Mouse (Mus musculus): ENCODE measurements around the gene Cldn11.

DNA sequence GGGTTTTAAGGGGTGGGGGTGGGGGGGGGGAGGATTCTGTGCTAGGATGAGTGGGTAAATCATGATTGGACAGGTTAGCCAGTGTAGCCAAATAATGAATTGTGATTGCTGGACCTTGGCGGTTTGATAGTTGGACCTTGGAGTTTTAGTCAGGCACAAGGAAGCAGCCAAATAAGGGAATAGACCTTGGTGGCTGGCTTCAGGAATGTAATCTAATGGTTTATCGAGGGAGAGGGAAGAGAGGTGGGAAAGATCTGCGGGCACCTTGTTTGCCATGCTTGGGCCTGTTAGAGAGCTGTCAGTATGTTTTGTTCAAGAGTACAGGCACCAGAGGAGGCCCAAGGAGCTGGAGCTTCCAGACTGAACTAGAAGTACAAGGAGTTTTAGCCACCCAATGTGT is 22.9 kb upstream of the Cldn11 start:
- TF ChIP-seq POLR2A (IDR thresholded peaks at IDR 0.05; ENCODE audit: insufficient read length, low read depth), result no peak
- TF ChIP-seq REST (IDR thresholded peaks at IDR 0.05; ENCODE audit: insufficient read depth, insufficient read length), result no peak
- TF ChIP-seq USF1 (IDR thresholded peaks at IDR 0.05; ENCODE audit: low read depth), result no peak
- no peak for TF ChIP-seq MYOD1 (IDR thresholded peaks at IDR 0.05; ENCODE audit: control insufficient read depth in 1 of 3, insufficient read length in 2 of 3, low read depth in 2 of 3)
- TF ChIP-seq E2F4 (IDR thresholded peaks at IDR 0.05; ENCODE audit: insufficient read depth), result no peak
- TF ChIP-seq POLR2AphosphoS2 (IDR thresholded peaks at IDR 0.05; ENCODE audit: insufficient read length, low read depth), result no peak
- no peak for TF ChIP-seq TCF12 (IDR thresholded peaks at IDR 0.05; ENCODE audit: insufficient read depth, poor library complexity, severe bottlenecking)
- no peak for TF ChIP-seq CEBPB (IDR thresholded peaks at IDR 0.05; ENCODE audit: insufficient read depth, poor library complexity, severe bottlenecking)
- no peak for TF ChIP-seq MAX (IDR thresholded peaks at IDR 0.05; ENCODE audit: low read depth)
- no peak for TF ChIP-seq MYOG (IDR thresholded peaks at IDR 0.05; ENCODE audit: control insufficient read depth in 1 of 3, insufficient read depth in 1 of 3, insufficient read length in 2 of 3, low read depth in 2 of 3)
- no peak for TF ChIP-seq SRF (IDR thresholded peaks at IDR 0.05; ENCODE audit: control insufficient read depth, insufficient read length, low read depth)
